Mouse (Mus musculus) CH12.LX (cell line): ENCODE data around the gene Ctsh. TPM values are rescaled to one million over a fixed set of nuclear protein-coding genes. Genes with fewer than 3 reads are reported as not detected.

Experiments
- DNase-seq: peaks from one replicate; pipeline ENCODE4 v3.0.0-alpha.2; 2013; ENCODE audit errors: extremely low read depth
- H3K27ac ChIP-seq: 2 replicates; pipeline ENCODE4 v1.5.1; 2012; ENCODE audit warnings: low read depth, mild to moderate bottlenecking, control low read depth, moderate library complexity; ENCODE audit not compliant: insufficient read depth
- H3K27me3 ChIP-seq: replicated peaks from 2 replicates; pipeline ENCODE3; 2012; ENCODE audit warnings: inconsistent platforms
- H3K36me3 ChIP-seq, 2 experiments: replicated peaks in 1 of 2; 2 replicates each; pipeline versions ENCODE3 to v1.6.1; 2012; ENCODE audit warnings: inconsistent platforms in 1 of 2, low read length in 1 of 2, mild to moderate bottlenecking in 1 of 2, mixed read lengths in 1 of 2, moderate library complexity in 1 of 2; ENCODE audit not compliant: control insufficient read depth in 1 of 2, insufficient read depth in 1 of 2
- H3K4me1 ChIP-seq, 2 experiments: 2 replicates each; pipeline ENCODE4 v1.6.1; 2012; ENCODE audit warnings: inconsistent platforms in 1 of 2, moderate library complexity in 1 of 2; ENCODE audit not compliant: insufficient read depth in 2 of 2, control insufficient read depth in 1 of 2
- H3K4me2 ChIP-seq: 2 replicates; pipeline ENCODE4 v1.6.1; 2012; ENCODE audit warnings: low read depth, mild to moderate bottlenecking, control low read depth; ENCODE audit not compliant: poor library complexity, insufficient read depth, severe bottlenecking
- H3K4me3 ChIP-seq, 3 experiments: fragments of 150-350 bp in 1 of 3; sonication (generic) in 1 of 3; replicated peaks in 1 of 3; 2 replicates each; pipeline versions ENCODE3 to v1.5.1; 2011 to 2012; ENCODE audit warnings: low read depth in 2 of 3, low read length in 2 of 3, mild to moderate bottlenecking in 2 of 3, moderate library complexity in 2 of 3, control low read depth in 1 of 3, improper control_type of control experiment in 1 of 3, inconsistent platforms in 1 of 3, mixed read lengths in 1 of 3; ENCODE audit not compliant: poor library complexity in 1 of 3
- H3K79me2 ChIP-seq: replicated peaks from 2 replicates; pipeline ENCODE4 v1.6.1; 2012; ENCODE audit warnings: mild to moderate bottlenecking, moderate library complexity; ENCODE audit not compliant: control insufficient read depth, poor library complexity, insufficient read depth, severe bottlenecking; ENCODE audit errors: extremely low read depth
- H3K9ac ChIP-seq: 2 replicates; pipeline ENCODE4 v1.6.1; 2012; ENCODE audit warnings: low read depth, mild to moderate bottlenecking, control low read depth, moderate library complexity; ENCODE audit not compliant: insufficient read depth
- H3K9me3 ChIP-seq: replicated peaks from 2 replicates; pipeline ENCODE3; 2012; ENCODE audit warnings: low read length, inconsistent platforms, mixed read lengths
- CHD1 ChIP-seq: IDR thresholded peaks from 2 replicates; pipeline ENCODE4 v1.6.1; 2012; ENCODE audit warnings: low read depth, low read length, improper control_type of control experiment, inconsistent platforms
- CHD2 ChIP-seq: IDR thresholded peaks from 2 replicates; pipeline ENCODE4 v1.6.1; 2011; ENCODE audit warnings: low read length, improper control_type of control experiment
- CTCF ChIP-seq, 2 experiments: IDR thresholded peaks in 1 of 2; conservative IDR thresholded peaks in 1 of 2; 2 replicates each; pipeline ENCODE4 v1.5.1; 2011 to 2012; ENCODE audit warnings: low read depth in 2 of 2, low read length in 2 of 2, improper control_type of control experiment in 1 of 2, inconsistent platforms in 1 of 2, mild to moderate bottlenecking in 1 of 2, moderate library complexity in 1 of 2
- E2F4 ChIP-seq: IDR thresholded peaks from 2 replicates; pipeline ENCODE4 v1.6.1; 2011; ENCODE audit warnings: low read depth, low read length, improper control_type of control experiment; ENCODE audit not compliant: insufficient replicate concordance
- ETS1 ChIP-seq: conservative IDR thresholded peaks from 2 replicates; pipeline ENCODE4 v1.6.1; 2012; ENCODE audit warnings: low read depth, mild to moderate bottlenecking, inconsistent platforms, low read length, improper control_type of control experiment, moderate library complexity
- HCFC1 ChIP-seq: IDR thresholded peaks from 2 replicates; pipeline ENCODE4 v1.6.1; 2012; ENCODE audit warnings: low read depth, mild to moderate bottlenecking, inconsistent platforms, low read length, improper control_type of control experiment
- IRF4 ChIP-seq: IDR thresholded peaks from 2 replicates; pipeline ENCODE4 v1.6.1; 2014; ENCODE audit warnings: low read depth, mild to moderate bottlenecking, inconsistent platforms, low read length, improper control_type of control experiment
- KAT2A ChIP-seq: IDR thresholded peaks from 2 replicates; pipeline ENCODE4 v1.6.1; 2012; ENCODE audit warnings: low read length, improper control_type of control experiment, inconsistent platforms; ENCODE audit not compliant: insufficient replicate concordance
- MAX ChIP-seq: IDR thresholded peaks from 2 replicates; pipeline ENCODE4 v1.6.1; 2011; ENCODE audit warnings: low read length, improper control_type of control experiment
- MAZ ChIP-seq: IDR thresholded peaks from 2 replicates; pipeline ENCODE4 v1.6.1; 2012; ENCODE audit warnings: low read depth, mild to moderate bottlenecking, inconsistent platforms, low read length, improper control_type of control experiment, moderate library complexity
- MEF2A ChIP-seq: IDR thresholded peaks from 2 replicates; pipeline ENCODE4 v1.6.1; 2014; ENCODE audit warnings: low read depth, mild to moderate bottlenecking, inconsistent platforms, low read length, improper control_type of control experiment, borderline replicate concordance
- MXI1 ChIP-seq: IDR thresholded peaks from 2 replicates; pipeline ENCODE4 v1.6.1; 2011; ENCODE audit warnings: mild to moderate bottlenecking, low read depth, low read length, improper control_type of control experiment
- MYC ChIP-seq: IDR thresholded peaks from 2 replicates; pipeline ENCODE4 v1.6.1; 2011; ENCODE audit warnings: low read depth, mild to moderate bottlenecking, improper control_type of control experiment, low read length
- NELFE ChIP-seq: IDR thresholded peaks from 2 replicates; pipeline ENCODE4 v1.6.1; 2011; ENCODE audit warnings: low read depth, low read length, improper control_type of control experiment
- PAX5 ChIP-seq: IDR thresholded peaks from 2 replicates; pipeline ENCODE4 v1.6.1; 2012; ENCODE audit warnings: low read length, inconsistent platforms, mixed read lengths
- POLR2A ChIP-seq: IDR thresholded peaks from 2 replicates; pipeline ENCODE4 v1.6.1; 2011; ENCODE audit warnings: low read depth, mild to moderate bottlenecking, improper control_type of control experiment, low read length
- POLR2AphosphoS2 ChIP-seq: IDR thresholded peaks from 2 replicates; pipeline ENCODE4 v1.6.1; 2011; ENCODE audit warnings: low read depth, low read length, improper control_type of control experiment
- RAD21 ChIP-seq: IDR thresholded peaks from 2 replicates; pipeline ENCODE4 v1.6.1; 2011; ENCODE audit warnings: low read depth, mild to moderate bottlenecking, low read length, improper control_type of control experiment, moderate library complexity
- RCOR1 ChIP-seq: conservative IDR thresholded peaks from 2 replicates; pipeline ENCODE4 v1.6.1; 2012; ENCODE audit warnings: low read depth, mild to moderate bottlenecking, inconsistent platforms, low read length, improper control_type of control experiment
- SMC3 ChIP-seq: IDR thresholded peaks from 2 replicates; pipeline ENCODE4 v1.6.1; 2011; ENCODE audit warnings: low read depth, low read length, improper control_type of control experiment
- TBP ChIP-seq: conservative IDR thresholded peaks from 2 replicates; pipeline ENCODE4 v1.6.1; 2011; ENCODE audit warnings: low read depth, low read length, improper control_type of control experiment
- UBTF ChIP-seq: IDR thresholded peaks from 2 replicates; pipeline ENCODE4 v1.6.1; 2012; ENCODE audit warnings: low read depth, mild to moderate bottlenecking, inconsistent platforms, low read length, improper control_type of control experiment, moderate library complexity
- USF1 ChIP-seq: IDR thresholded peaks from 2 replicates; pipeline ENCODE4 v1.6.1; 2014; ENCODE audit warnings: low read depth, mild to moderate bottlenecking, inconsistent platforms, low read length, improper control_type of control experiment
- USF2 ChIP-seq: conservative IDR thresholded peaks from 2 replicates; pipeline ENCODE4 v1.6.1; 2011; ENCODE audit warnings: low read depth, low read length, improper control_type of control experiment
- ZMIZ1 ChIP-seq: IDR thresholded peaks from 2 replicates; pipeline ENCODE4 v1.6.1; 2012; ENCODE audit warnings: low read depth, mild to moderate bottlenecking, inconsistent platforms, low read length, improper control_type of control experiment
- ZNF384 ChIP-seq: IDR thresholded peaks from 2 replicates; pipeline ENCODE4 v1.6.1; 2012; ENCODE audit warnings: low read depth, low read length, improper control_type of control experiment, inconsistent platforms
- dilution Hi-C: fragments of 300-500 bp; cut with MboI; formaldehyde crosslinking; loops from 2 replicates; pipeline ENCODE4 v1.14.3; 2020; ENCODE audit warnings: low sequenced_read_pairs; ENCODE audit not compliant: extremely low pct_unique_long_range_greater_than_20kb, extremely low pct_ligation_motif_present
- in situ Hi-C: fragments of 300-500 bp; cut with MboI; formaldehyde crosslinking; loops from 3 replicates; pipeline ENCODE4 v1.14.3; 2019; ENCODE audit warnings: low sequenced_read_pairs, low pct_ligation_motif_present, low pct_unique_long_range_greater_than_20kb, mixed read lengths
- polyA plus RNA-seq: library from polyadenylated mRNA; unstranded; fragments of >175 nt; gene quantifications from 2 replicates; pipeline ENCODE4 v1.2.1, GENCODE M21; 2012; ENCODE audit warnings: low read depth; ENCODE audit not compliant: insufficient read length
- total RNA-seq, 2 experiments: library from RNA; depleted of rRNA; stranded (reverse); fragments of 300-350 nt in 1 of 2; fragments of >200 nt in 1 of 2; gene quantifications; 2 replicates each; pipeline ENCODE4 v1.2.3; 2012 to 2014

Gene Ctsh
- total and polyA plus RNA-seq, 3 experiments: 133 to 316 (median 256) TPM

GRCm38 (mm10) chr9:90100760-90101159, 46.8 kb downstream of the Ctsh start:
- Histone ChIP-seq H3K27ac (no peak overlapping the region), H3K4me1 (peaks cover 0 to 9% of the 10 kb centered on the region in 2 experiments; a peak in 1 of 4 replicates), H3K4me2 (no peak overlapping the region), H3K79me2 (peaks cover 68% of the 10 kb centered on the region), H3K27me3 (no peaks in the 10 kb centered on the region), H3K9me3 (no peaks in the 10 kb centered on the region), H3K9ac (no peak overlapping the region), H3K4me3 (no peak overlapping the region)
- in situ Hi-C loops (no loop called here), dilution Hi-C loops (no loop called here)
- DNase-seq: peak; percentile 47
- no peak for TF ChIP-seq MEF2A
- no peak for TF ChIP-seq USF2
- 0 out of 2 replicates have a peak, but pooled peaks have one; percentile 56 for TF ChIP-seq MYC
- TF ChIP-seq RCOR1: no peak
- TF ChIP-seq UBTF: no peak
- TF ChIP-seq SMC3: peak; percentile 22
- TF ChIP-seq CTCF (conservative IDR thresholded peaks at IDR 0.05 in 1 of 2, IDR thresholded peaks at IDR 0.05 in 1 of 2; ENCODE audit: low read depth in 2 of 2, low read length in 2 of 2): peak; percentile 39 to 59
- TF ChIP-seq MAX: peak; percentile 51; the same call in 1 of the 2 replicates
- no peak for TF ChIP-seq PAX5
- TF ChIP-seq USF1: no peak
- no peak for TF ChIP-seq HCFC1
- TF ChIP-seq NELFE: no peak
- TF ChIP-seq E2F4: no peak
- no peak for TF ChIP-seq ZNF384
- TF ChIP-seq TBP: no peak
- no peak for TF ChIP-seq MAZ
- no peak for TF ChIP-seq POLR2A
- TF ChIP-seq ETS1: no peak
- TF ChIP-seq IRF4: no peak
- TF ChIP-seq, all 38 proteins: peak for 4
- peaks cover 51 to 88% of the 10 kb centered on the region in 2 experiments for H3K36me3 ChIP-seq

- no peak for DNase-seq
- peaks cover 4 to 51% of the 10 kb centered on the region in 2 experiments for H3K4me1 ChIP-seq
- no peaks in the 10 kb centered on the region for H3K27me3 ChIP-seq
- peaks cover 37 to 79% of the 10 kb centered on the region in 2 experiments for H3K36me3 ChIP-seq
- peaks cover 89% of the 10 kb centered on the region for H3K79me2 ChIP-seq
- no peaks in the 10 kb centered on the region for H3K9me3 ChIP-seq
- in situ Hi-C loops (no loop called here), dilution Hi-C loops (no loop called here)
- no peak overlapping the region for H3K4me2 ChIP-seq
- no peak overlapping the region for H3K27ac ChIP-seq
- no peak overlapping the region for H3K4me3 ChIP-seq
- no peak overlapping the region for H3K9ac ChIP-seq
- TF ChIP-seq KAT2A (no peak), TBP (no peak), PAX5 (no peak), POLR2AphosphoS2 (no peak), ZNF384 (no peak), RCOR1 (no peak), MEF2A (no peak), ZMIZ1 (no peak), CHD1 (no peak), USF2 (no peak), MXI1 (no peak), CHD2 (no peak), RAD21 (no peak), HCFC1 (no peak)
Observed at GRCm38 (mm10) chr9:90105462-90105861, 51.5 kb downstream of the Ctsh start.
